Mouse (Mus musculus) testis, adult 2 months (tissue): Measurements from ENCODE around the gene Ccdc58. TPM values are rescaled to one million over a fixed set of nuclear protein-coding genes. Genes with fewer than 3 reads are reported as not detected.
A peak's percentile ranks its signal among the peaks of the same experiment; 100 is the strongest.
"Not testable (repeated sequence)": the region's sequence is repeated elsewhere in the genome, so short reads cannot be mapped to it uniquely, and the experiment has no call there.

Experiments
- H3K27ac ChIP-seq: fragments of 200-500 bp; 2 replicates; pipeline ENCODE4 v1.5.1; 2012; ENCODE audit warnings: low read depth, low read length; ENCODE audit not compliant: control insufficient read depth, insufficient read depth
- H3K27me3 ChIP-seq: fragments of 200-500 bp; 2 replicates; pipeline ENCODE4 v1.6.1; 2012; ENCODE audit warnings: mild to moderate bottlenecking, low read length, moderate library complexity; ENCODE audit not compliant: control insufficient read depth, insufficient read depth
- H3K36me3 ChIP-seq: fragments of 200-500 bp; 2 replicates; pipeline ENCODE4 v1.6.1; 2012; ENCODE audit warnings: mild to moderate bottlenecking, low read length; ENCODE audit not compliant: control insufficient read depth, insufficient read depth
- H3K4me1 ChIP-seq: fragments of 200-500 bp; 2 replicates; pipeline ENCODE4 v1.6.1; 2012; ENCODE audit warnings: low read length; ENCODE audit not compliant: control insufficient read depth, insufficient read depth
- H3K4me3 ChIP-seq: fragments of 200-500 bp; 2 replicates; pipeline ENCODE4 v1.5.1; 2012; ENCODE audit warnings: low read depth, mild to moderate bottlenecking, low read length, moderate library complexity, mixed read lengths; ENCODE audit not compliant: control insufficient read depth
- CTCF ChIP-seq: fragments of 200-500 bp; IDR thresholded peaks from 2 replicates; pipeline ENCODE4 v1.5.1; 2012; ENCODE audit warnings: low read depth, mild to moderate bottlenecking, inconsistent platforms, low read length, moderate library complexity; ENCODE audit not compliant: control insufficient read depth, insufficient read depth, insufficient replicate concordance
- POLR2A ChIP-seq: fragments of 200-500 bp; IDR thresholded peaks from 2 replicates; pipeline ENCODE4 v1.6.1; 2012; ENCODE audit warnings: low read depth, mild to moderate bottlenecking, inconsistent platforms, low read length, moderate library complexity; ENCODE audit not compliant: control insufficient read depth
- polyA plus RNA-seq: library from polyadenylated mRNA; depleted of rRNA; stranded (reverse); fragments of >200 nt; gene quantifications from 2 replicates; pipeline ENCODE4 v1.2.3, GENCODE M21; 2012; rRNA removed

The Ccdc58 gene
- polyA plus RNA-seq, result 10.4 and 13.0 TPM in 2 replicates

- Histone ChIP-seq H3K27ac (peak within 1 kb of the TSS; percentile 100), H3K4me3 (peak within 1 kb of the TSS; percentile 98), H3K27me3 (no peaks in the 10 kb centered on the region), H3K4me1 (no peaks in the 10 kb centered on the region), H3K36me3 (no peaks in the 10 kb centered on the region)
- no peak for TF ChIP-seq CTCF
- peak; percentile 94 for TF ChIP-seq POLR2A
These were observed at the start of gene Ccdc58, which contains the start of gene Fam162a for GRCm38 (mm10) chr16:36071450-36072379. TSS of gene Ccdc58 (plus strand) at chr16:36071685. TSS of gene Fam162a (minus strand) at chr16:36071594.

- H3K27me3 ChIP-seq, H3K4me1 ChIP-seq, H3K36me3 ChIP-seq, H3K27ac ChIP-seq: not testable (repeated sequence)
- H3K4me3 ChIP-seq, result peak overlapping the region; percentile 55; the same call in 1 of the 2 replicates
These were observed 43.4 kb upstream of the Ccdc58 start for GRCm38 (mm10) chr16:36028120-36028519.

GRCm38 (mm10) chr16:36040640-36041624 lies 30.6 kb upstream of the Ccdc58 start, which contains the start of gene Wdr5b:
TSS of gene Wdr5b (plus strand) at chr16:36041190.
- Histone ChIP-seq H3K36me3 (peaks cover 1% of the 10 kb centered on the region; the same call in 1 of the 2 replicates), H3K27me3 (no peaks in the 10 kb centered on the region), H3K27ac (peak within 1 kb of the TSS; percentile 71), H3K4me3 (peak within 1 kb of the TSS; percentile 95), H3K4me1 (peaks cover 9% of the 10 kb centered on the region)
- TF ChIP-seq POLR2A (peak; percentile 39; the same call in 1 of the 2 replicates), CTCF (no peak)

- H3K4me3 ChIP-seq, result peak overlapping the region; percentile 95
- peaks cover 9% of the 10 kb centered on the region for H3K4me1 ChIP-seq
- peaks cover 1% of the 10 kb centered on the region; the same call in 1 of the 2 replicates for H3K36me3 ChIP-seq
- TF ChIP-seq POLR2A, result no peak
- no peak for TF ChIP-seq CTCF
- peak overlapping the region; percentile 71 for H3K27ac ChIP-seq
- no peaks in the 10 kb centered on the region for H3K27me3 ChIP-seq
These were observed 29.9 kb upstream of the Ccdc58 start for GRCm38 (mm10) chr16:36041625-36042020.

- H3K27me3 ChIP-seq, result no peaks in the 10 kb centered on the region
- peaks cover 9% of the 10 kb centered on the region for H3K4me1 ChIP-seq
- H3K27ac ChIP-seq, result no peak overlapping the region
- H3K4me3 ChIP-seq, result no peak overlapping the region
- TF ChIP-seq CTCF (no peak), POLR2A (no peak)
- H3K36me3 ChIP-seq, result no peaks in the 10 kb centered on the region
These were observed 28.4 kb upstream of the Ccdc58 start for GRCm38 (mm10) chr16:36043073-36043472.

- no peaks in the 10 kb centered on the region; the same call in 1 of the 2 replicates for H3K36me3 ChIP-seq
These were observed 27.5 kb upstream of the Ccdc58 start for GRCm38 (mm10) chr16:36043964-36044363.

More at GRCm38 (mm10) chr16:36043964-36044363, 27.5 kb upstream of the Ccdc58 start:
- H3K27me3 ChIP-seq, result no peaks in the 10 kb centered on the region
- TF ChIP-seq CTCF, result no peak
- TF ChIP-seq POLR2A, result no peak
- H3K27ac ChIP-seq, result no peak overlapping the region
- H3K4me3 ChIP-seq, result no peak overlapping the region
- H3K4me1 ChIP-seq, result peaks cover 9% of the 10 kb centered on the region
